Mouse (Mus musculus) ovary, adult 2 months (tissue): ENCODE measurements around the gene Tagap. TPM values are rescaled to one million over a fixed set of nuclear protein-coding genes. Genes with fewer than 3 reads are reported as not detected.

Source experiments
- polyA plus RNA-seq: library from polyadenylated mRNA; depleted of rRNA; stranded (reverse); fragments of >200 nt; gene quantifications from 2 replicates; pipeline ENCODE4 v1.2.3, GENCODE M21; 2012; rRNA removed

Tagap gene
- 11.1 and 12.1 TPM in 2 replicates for polyA plus RNA-seq

GRCm38 (mm10) chr17:7925413-7926160 is at the start of gene Tagap:
Gene Tagap (plus strand): TSS chr17:7926000.

GRCm38 (mm10) chr17:7945117-7946052 is 19.6 kb downstream of the Tagap start, which contains the start of gene Rsph3a:
Gene Rsph3a (plus strand): TSS chr17:7945614.

Other genes with a start within 250 kb of the Tagap start
- 7.5 and 11.7 TPM in 2 replicates for gene Fndc1, start 98.7 kb upstream of the Tagap start, polyA plus RNA-seq
- 127 and 133 TPM in 2 replicates for gene Rsph3a, start 19.6 kb downstream of the Tagap start, polyA plus RNA-seq
- gene Gm49673, start 221.8 kb downstream of the Tagap start, polyA plus RNA-seq = 0.79 and 3.4 TPM in 2 replicates
- gene Rnaset2a, start 222.1 kb downstream of the Tagap start, polyA plus RNA-seq = 54.8 and 70.6 TPM in 2 replicates
- 1.5 and 2.0 TPM in 2 replicates for gene Fgfr1op, start 239.5 kb downstream of the Tagap start, polyA plus RNA-seq